Mouse (Mus musculus): Measurements from ENCODE around the gene AW011738. TPM values are rescaled to one million over a fixed set of nuclear protein-coding genes. Genes with fewer than 3 reads are reported as not detected.

AW011738 gene
- polyA plus RNA-seq, 1 experiment from 2014 or later: 3.5 TPM

- 41% methylated on average over 3 of the region's 3 CpGs for WGBS
- Histone ChIP-seq H3K9ac (no peak overlapping the region), H3K27ac (no peak overlapping the region)
Measured at GRCm38 (mm10) chr4:156252619-156253018, 49.5 kb downstream of the AW011738 start.

GRCm38 (mm10) chr4:156253043-156253442 lies 49.9 kb downstream of the AW011738 start:
- Histone ChIP-seq H3K36me3 (peaks cover 8% of the 10 kb centered on the region), H3K27ac (no peak overlapping the region), H3K9me3 (no peaks in the 10 kb centered on the region), H3K27me3 (peaks cover 36% of the 10 kb centered on the region), H3K9ac (no peak overlapping the region), H3K4me1 (peaks cover 14% of the 10 kb centered on the region), H3K4me2 (no peak overlapping the region), H3K4me3 (no peak overlapping the region)
- peak; percentile 32; the same call in 1 of the 2 replicates for ATAC-seq (ENCODE audit: borderline replicate concordance, extremely low read depth, low FRiP score, low TSS enrichment)
- 48% methylated on average over 7 of the region's 7 CpGs for WGBS

More at GRCm38 (mm10) chr4:156252619-156253018, 49.5 kb downstream of the AW011738 start:
- Histone ChIP-seq H3K4me1 (peaks cover 14% of the 10 kb centered on the region), H3K27me3 (peaks cover 36% of the 10 kb centered on the region), H3K9me3 (no peaks in the 10 kb centered on the region), H3K36me3 (peaks cover 13% of the 10 kb centered on the region), H3K4me3 (no peak overlapping the region), H3K4me2 (no peak overlapping the region)
- ATAC-seq (ENCODE audit: borderline replicate concordance, extremely low read depth, low FRiP score, low TSS enrichment): no peak

GRCm38 (mm10) chr4:156254361-156255077 lies 51.4 kb downstream of the AW011738 start:
- H3K27me3 ChIP-seq: peaks cover 36% of the 10 kb centered on the region
- no peak overlapping the region for H3K9ac ChIP-seq
- H3K4me2 ChIP-seq: peak overlapping the region; percentile 30
- H3K4me3 ChIP-seq: peak overlapping the region; percentile 19
- no peak overlapping the region for H3K27ac ChIP-seq
- ATAC-seq (ENCODE audit: borderline replicate concordance, extremely low read depth, low FRiP score, low TSS enrichment): peak; percentile 59
- no peaks in the 10 kb centered on the region for H3K36me3 ChIP-seq
- 2% methylated on average over 28 of the region's 30 CpGs for WGBS
- H3K4me1 ChIP-seq: peaks cover 14% of the 10 kb centered on the region
- H3K9me3 ChIP-seq: no peaks in the 10 kb centered on the region

Small RNA genes within 50 kb of the gene (microRNA-seq; reads per million reads assigned to microRNA genes)
- 6.7 reads per million, percentile 24 among the genes with 10 or more reads in this experiment for gene Mir7658

Other genes starting within 250 kb of the AW011738 start
- 39.3 and 45.0 TPM in 2 replicates for gene C1qtnf12, start 241.0 kb upstream of the AW011738 start, polyA plus RNA-seq (2015; fragmentation: Nextera tagmentation; extraction: Ambion mirVana)
- 16.4 and 17.0 TPM in 2 replicates for gene B3galt6, start 210.7 kb upstream of the AW011738 start, polyA plus RNA-seq (2015; fragmentation: Nextera tagmentation; extraction: Ambion mirVana)
- 156 and 162 TPM in 2 replicates for gene Sdf4, start 210.4 kb upstream of the AW011738 start, polyA plus RNA-seq (2015; fragmentation: Nextera tagmentation; extraction: Ambion mirVana)
- 0.39 and 0.42 TPM in 2 replicates for gene Tnfrsf4, start 189.5 kb upstream of the AW011738 start, polyA plus RNA-seq (2015; fragmentation: Nextera tagmentation; extraction: Ambion mirVana)
- 1.6 and 2.7 TPM in 2 replicates for gene Tnfrsf18, start 177.1 kb upstream of the AW011738 start, polyA plus RNA-seq (2015; fragmentation: Nextera tagmentation; extraction: Ambion mirVana)
- gene Ttll10, start 143.9 kb upstream of the AW011738 start, polyA plus RNA-seq (2015; fragmentation: Nextera tagmentation; extraction: Ambion mirVana): 2.9 TPM in 2 replicates
- gene 9430015G10Rik, start 93.3 kb upstream of the AW011738 start, polyA plus RNA-seq (2015; fragmentation: Nextera tagmentation; extraction: Ambion mirVana): 40.2 and 43.4 TPM in 2 replicates
- gene Rnf223, start 72.8 kb upstream of the AW011738 start, polyA plus RNA-seq (2015; fragmentation: Nextera tagmentation; extraction: Ambion mirVana): 0.15 and 0.29 TPM in 2 replicates
- 75.6 and 77.0 TPM in 2 replicates for gene Agrn, start 5.8 kb upstream of the AW011738 start, polyA plus RNA-seq (2015; fragmentation: Nextera tagmentation; extraction: Ambion mirVana)
- gene Isg15, start 2.5 kb upstream of the AW011738 start, polyA plus RNA-seq (2015; fragmentation: Nextera tagmentation; extraction: Ambion mirVana): 2.1 and 3.1 TPM in 2 replicates
- gene Perm1, start 12.6 kb downstream of the AW011738 start, polyA plus RNA-seq (2015; fragmentation: Nextera tagmentation; extraction: Ambion mirVana): 0.49 and 0.55 TPM in 2 replicates
- gene Plekhn1, start 31.6 kb downstream of the AW011738 start, polyA plus RNA-seq (2015; fragmentation: Nextera tagmentation; extraction: Ambion mirVana): 19.0 and 21.1 TPM in 2 replicates
- 67.3 and 69.2 TPM in 2 replicates for gene Noc2l, start 32.7 kb downstream of the AW011738 start, polyA plus RNA-seq (2015; fragmentation: Nextera tagmentation; extraction: Ambion mirVana)
- 0.30 and 0.34 TPM in 2 replicates for gene Samd11, start 52.4 kb downstream of the AW011738 start, polyA plus RNA-seq (2015; fragmentation: Nextera tagmentation; extraction: Ambion mirVana)
- gene Vmn2r-ps159, start 127.8 kb downstream of the AW011738 start, polyA plus RNA-seq (2015; fragmentation: Nextera tagmentation; extraction: Ambion mirVana): not detected in 2 replicates